Mouse (Mus musculus) stomach, embryonic 16.5 days (tissue): Measurements from ENCODE around the gene Fuk. TPM values are rescaled to one million over a fixed set of nuclear protein-coding genes. Genes with fewer than 3 reads are reported as not detected.

Source experiments
- ATAC-seq: fragments of 200-750 bp; cut with Nextera tagmentation; 2 replicates; pipeline ENCODE4 v1.8.0; 2017; ENCODE audit warnings: moderate number of reproducible peaks, moderate TSS enrichment; ENCODE audit not compliant: insufficient read depth, low FRiP score
- H3K27ac ChIP-seq: fragments of 300-500 bp; sonication (generic); 2 replicates; pipeline ENCODE4 v1.5.1; 2014; ENCODE audit warnings: low read length
- H3K27me3 ChIP-seq: fragments of 300-500 bp; sonication (generic); 2 replicates; pipeline ENCODE4 v1.6.1; 2014; ENCODE audit warnings: low read length, control low read depth, mixed read lengths; ENCODE audit not compliant: control insufficient read depth, insufficient read depth
- H3K36me3 ChIP-seq: fragments of 300-500 bp; sonication (generic); 2 replicates; pipeline ENCODE4 v1.6.1; 2014; ENCODE audit warnings: low read length; ENCODE audit not compliant: control insufficient read depth, insufficient read depth
- H3K4me1 ChIP-seq: fragments of 300-500 bp; sonication (generic); 2 replicates; pipeline ENCODE4 v1.6.1; 2014; ENCODE audit warnings: low read length, control low read depth, mixed read lengths; ENCODE audit not compliant: control insufficient read depth, insufficient read depth
- H3K4me2 ChIP-seq: fragments of 300-500 bp; sonication (generic); 2 replicates; pipeline ENCODE4 v1.6.1; 2014; ENCODE audit warnings: low read depth, low read length, mixed read lengths
- H3K4me3 ChIP-seq: fragments of 300-500 bp; sonication (generic); replicated peaks from 2 replicates; pipeline ENCODE4 v1.5.1; 2014; ENCODE audit warnings: mild to moderate bottlenecking, low read length
- H3K9ac ChIP-seq: fragments of 300-500 bp; sonication (generic); 2 replicates; pipeline ENCODE4 v1.6.1; 2014; ENCODE audit warnings: low read length
- H3K9me3 ChIP-seq: fragments of 300-500 bp; sonication (generic); replicated peaks from 2 replicates; pipeline ENCODE4 v1.6.1; 2016; ENCODE audit warnings: low read length, control low read depth; ENCODE audit not compliant: control insufficient read depth
- WGBS: fragments of 180-500 bp; shearing (Covaris S2); extraction: QIAGEN DNeasy Blood & Tissue Kit; methylation state at CpG from one replicate; pipeline ENCODE4 v1.1.7; 2014; 5-methylcytosine and 5-hydroxymethylcytosine counted together
- polyA plus RNA-seq: library from polyadenylated mRNA; unstranded; fragments of >200 nt; fragmentation: Nextera tagmentation; extraction: Ambion mirVana; gene quantifications from 2 replicates; pipeline ENCODE4 v1.2.1, GENCODE M21; 2015

The Fuk gene
- polyA plus RNA-seq, 1 experiment from 2014 or later: 12.2 TPM

DNA sequence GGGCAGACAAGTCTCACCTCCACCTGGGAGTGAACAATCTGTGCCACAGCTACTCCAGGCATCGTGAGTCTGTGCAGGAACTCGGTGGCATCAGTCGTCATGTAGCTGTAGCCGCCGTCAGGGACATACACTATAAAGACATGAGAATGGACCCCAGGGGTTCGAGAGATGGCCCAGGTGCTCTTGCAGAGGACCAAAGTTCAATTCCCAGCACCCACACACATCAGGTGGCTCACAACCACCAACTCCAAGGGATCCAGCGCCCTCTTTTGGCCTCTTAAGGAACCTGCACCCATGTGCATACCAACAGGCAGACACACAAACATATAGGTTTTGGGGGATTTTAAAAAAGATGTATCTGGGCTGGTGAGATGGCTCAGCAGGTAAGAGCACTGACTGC, 10.2 kb downstream of the Fuk start:
- H3K4me1 ChIP-seq: no peaks in the 10 kb centered on the region
- ATAC-seq: no peak
- no peak overlapping the region for H3K4me2 ChIP-seq
- no peak overlapping the region for H3K9ac ChIP-seq
- H3K27ac ChIP-seq: no peak overlapping the region
- no peak overlapping the region for H3K4me3 ChIP-seq
- H3K36me3 ChIP-seq: no peaks in the 10 kb centered on the region; the same call in 1 of the 2 replicates
- 90% methylated on average over 7 of the region's 7 CpGs for whole genome bisulfite sequencing
- no peaks in the 10 kb centered on the region for H3K9me3 ChIP-seq
- no peaks in the 10 kb centered on the region for H3K27me3 ChIP-seq

DNA sequence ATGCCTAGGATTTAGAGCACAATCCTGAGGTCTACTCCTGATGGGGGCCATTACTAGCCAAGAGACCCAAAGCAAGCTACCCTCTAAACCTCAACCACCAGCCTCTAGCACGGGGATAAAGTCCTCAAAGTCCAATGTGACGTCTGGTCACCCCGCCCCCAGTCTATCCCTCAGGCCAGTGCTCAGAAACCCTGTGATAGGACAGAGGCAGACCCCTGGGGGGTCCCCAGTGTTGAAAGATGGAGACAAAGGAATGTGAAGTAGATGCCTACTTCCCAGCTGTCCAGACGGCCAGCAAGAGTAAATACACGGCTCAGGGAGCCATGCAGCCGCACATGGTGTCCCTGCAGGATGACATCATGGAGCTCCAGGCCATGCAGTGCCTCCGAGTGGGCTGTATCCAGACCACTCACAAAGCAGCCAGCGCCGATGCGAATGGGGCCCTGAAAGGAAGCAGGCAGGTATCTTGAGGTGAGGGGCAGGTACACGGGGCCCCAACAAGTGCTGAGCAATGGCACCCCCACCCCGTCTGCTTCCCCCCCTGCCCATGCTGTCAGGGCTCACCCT, 12.3 kb downstream of the Fuk start:
- H3K4me1 ChIP-seq: no peaks in the 10 kb centered on the region
- H3K27ac ChIP-seq: no peak overlapping the region
- no peak overlapping the region for H3K4me3 ChIP-seq
- no peak overlapping the region for H3K4me2 ChIP-seq
- no peaks in the 10 kb centered on the region; the same call in 1 of the 2 replicates for H3K36me3 ChIP-seq
- H3K27me3 ChIP-seq: no peaks in the 10 kb centered on the region
- WGBS: 70% methylated on average over 12 of the region's 12 CpGs
- no peak overlapping the region for H3K9ac ChIP-seq
- no peak for ATAC-seq
- H3K9me3 ChIP-seq: no peaks in the 10 kb centered on the region

DNA sequence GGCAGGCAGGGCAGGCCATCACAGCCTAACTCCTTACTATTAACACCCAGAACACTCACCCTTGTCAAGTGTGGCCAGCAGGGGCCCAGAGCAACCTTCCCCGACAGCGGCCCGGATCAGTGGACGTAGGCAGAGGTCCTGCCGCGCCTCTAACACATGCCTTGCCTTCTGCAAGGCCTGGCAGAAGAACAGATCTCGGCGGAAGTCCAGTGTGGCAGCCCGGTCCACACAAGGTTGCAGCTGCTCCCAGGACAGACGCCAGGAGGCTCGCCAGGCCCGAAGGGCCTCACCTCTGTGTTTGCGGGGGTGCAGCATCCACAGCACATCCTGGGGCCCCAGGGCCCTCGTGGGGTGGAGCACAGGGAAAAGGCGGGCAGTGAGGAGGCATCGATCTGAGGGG, 13.4 kb downstream of the Fuk start:
- H3K36me3 ChIP-seq: no peaks in the 10 kb centered on the region; the same call in 1 of the 2 replicates
- no peak overlapping the region for H3K4me3 ChIP-seq
- ATAC-seq: no peak

DNA sequence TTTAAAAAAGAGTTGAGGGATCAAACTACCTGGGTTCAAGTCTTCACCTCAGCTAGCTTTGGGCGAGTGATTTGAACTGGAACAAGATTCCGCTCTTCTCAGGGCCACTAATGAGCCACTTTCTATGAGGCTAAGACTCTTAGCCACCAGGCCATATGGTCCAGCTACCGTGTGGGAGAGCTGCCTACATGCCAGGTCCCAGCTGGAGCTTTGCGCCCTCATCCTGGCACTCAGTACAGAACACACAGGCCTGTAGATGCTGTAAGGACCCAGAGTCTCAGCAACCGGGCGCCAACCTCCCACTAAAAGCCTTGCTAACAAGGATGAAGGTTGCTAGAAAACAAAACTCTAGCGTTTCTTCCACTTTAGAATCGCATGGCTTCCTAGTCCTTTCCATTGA, 13.8 kb downstream of the Fuk start:
- ATAC-seq: no peak
- no peaks in the 10 kb centered on the region; the same call in 1 of the 2 replicates for H3K36me3 ChIP-seq
- no peak overlapping the region for H3K27ac ChIP-seq
- no peak overlapping the region for H3K4me3 ChIP-seq
- no peaks in the 10 kb centered on the region for H3K4me1 ChIP-seq
- no peaks in the 10 kb centered on the region for H3K9me3 ChIP-seq
- H3K4me2 ChIP-seq: no peak overlapping the region
- no peak overlapping the region for H3K9ac ChIP-seq
- WGBS: 93% methylated on average over 8 of the region's 8 CpGs
- H3K27me3 ChIP-seq: no peaks in the 10 kb centered on the region

More for the DNA sequence above, 13.4 kb downstream of the Fuk start:
- no peaks in the 10 kb centered on the region for H3K27me3 ChIP-seq
- no peaks in the 10 kb centered on the region for H3K4me1 ChIP-seq
- no peaks in the 10 kb centered on the region for H3K9me3 ChIP-seq
- no peak overlapping the region for H3K4me2 ChIP-seq
- WGBS: 90% methylated on average over 16 of the region's 16 CpGs
- no peak overlapping the region for H3K9ac ChIP-seq
- no peak overlapping the region for H3K27ac ChIP-seq

DNA sequence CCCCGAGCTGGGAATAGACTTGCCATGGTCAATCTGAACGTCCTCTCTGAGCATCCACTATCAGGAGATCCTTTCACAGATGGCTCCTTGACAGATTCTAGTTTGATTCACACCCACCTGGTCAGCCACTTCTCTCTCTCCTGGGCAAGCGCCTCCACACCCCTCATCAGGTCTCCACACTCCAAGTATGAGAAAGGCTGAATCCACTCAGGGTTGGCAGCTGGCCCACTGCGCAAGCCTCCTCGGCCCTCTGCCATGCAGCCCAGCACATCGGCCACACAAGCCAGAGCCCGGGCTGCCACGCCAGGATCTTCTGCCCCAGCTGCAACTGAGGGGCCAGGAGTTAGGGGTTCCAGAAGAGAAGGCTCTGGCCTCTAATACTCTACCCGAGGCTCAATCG, 14.7 kb downstream of the Fuk start:
- Histone ChIP-seq H3K36me3 (no peaks in the 10 kb centered on the region; the same call in 1 of the 2 replicates), H3K4me1 (no peaks in the 10 kb centered on the region), H3K9me3 (no peaks in the 10 kb centered on the region), H3K27me3 (no peaks in the 10 kb centered on the region), H3K4me3 (no peak overlapping the region), H3K27ac (no peak overlapping the region), H3K9ac (no peak overlapping the region), H3K4me2 (no peak overlapping the region)
- ATAC-seq: no peak
- WGBS: 90% methylated on average over 10 of the region's 10 CpGs

DNA sequence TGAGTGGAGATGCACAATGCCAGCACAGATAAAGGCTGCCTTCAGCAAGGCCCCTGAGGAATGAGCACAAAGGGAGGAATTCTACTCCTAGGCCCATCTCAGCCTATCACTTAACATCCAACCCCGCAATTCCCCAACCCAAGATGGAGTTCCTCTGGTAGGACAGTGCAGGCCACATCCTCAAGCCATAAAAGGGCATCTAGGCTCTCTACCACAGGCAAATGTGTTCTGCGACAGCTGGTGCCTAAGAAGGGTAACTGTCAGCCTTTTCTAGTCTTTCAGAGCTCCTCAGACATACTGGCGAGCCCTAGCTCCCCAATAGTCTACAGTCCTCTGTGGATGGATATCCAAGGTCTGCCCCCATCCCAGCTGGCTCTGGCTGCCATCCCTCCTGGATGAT, 15.7 kb downstream of the Fuk start:
- 89% methylated on average over 3 of the region's 3 CpGs for WGBS
- peaks cover 2% of the 10 kb centered on the region; the same call in 1 of the 2 replicates for H3K36me3 ChIP-seq
- no peak for ATAC-seq

DNA sequence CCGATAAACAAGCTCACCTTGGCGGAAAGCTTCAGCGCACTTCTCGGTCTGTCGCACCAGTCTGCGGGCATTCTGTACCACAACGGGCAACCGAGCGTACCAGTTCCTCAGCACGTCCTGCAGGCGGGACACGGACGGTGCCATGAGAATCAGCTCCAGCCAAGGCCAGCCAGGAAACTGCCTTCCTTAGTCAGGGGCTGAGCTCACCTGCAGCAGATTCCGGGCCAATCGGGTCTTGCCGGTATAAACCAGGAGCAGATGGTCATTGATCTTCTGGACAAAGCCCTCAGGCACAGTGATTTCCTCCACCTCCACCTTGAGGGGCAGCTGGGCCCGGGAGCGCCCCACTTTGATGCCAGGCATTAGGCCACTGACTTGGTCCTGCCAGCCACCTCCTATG, 18.5 kb downstream of the Fuk start:
- Histone ChIP-seq H3K4me2 (no peak overlapping the region), H3K36me3 (peaks cover 12% of the 10 kb centered on the region), H3K9me3 (no peaks in the 10 kb centered on the region), H3K9ac (no peak overlapping the region), H3K4me3 (no peak overlapping the region), H3K4me1 (no peaks in the 10 kb centered on the region), H3K27me3 (no peaks in the 10 kb centered on the region), H3K27ac (no peak overlapping the region)
- 92% methylated on average over 18 of the region's 18 CpGs for WGBS
- ATAC-seq: no peak

More for the DNA sequence above, 15.7 kb downstream of the Fuk start:
- Histone ChIP-seq H3K9ac (no peak overlapping the region), H3K4me1 (no peaks in the 10 kb centered on the region), H3K4me3 (no peak overlapping the region), H3K27me3 (no peaks in the 10 kb centered on the region), H3K4me2 (no peak overlapping the region), H3K27ac (no peak overlapping the region), H3K9me3 (no peaks in the 10 kb centered on the region)

DNA sequence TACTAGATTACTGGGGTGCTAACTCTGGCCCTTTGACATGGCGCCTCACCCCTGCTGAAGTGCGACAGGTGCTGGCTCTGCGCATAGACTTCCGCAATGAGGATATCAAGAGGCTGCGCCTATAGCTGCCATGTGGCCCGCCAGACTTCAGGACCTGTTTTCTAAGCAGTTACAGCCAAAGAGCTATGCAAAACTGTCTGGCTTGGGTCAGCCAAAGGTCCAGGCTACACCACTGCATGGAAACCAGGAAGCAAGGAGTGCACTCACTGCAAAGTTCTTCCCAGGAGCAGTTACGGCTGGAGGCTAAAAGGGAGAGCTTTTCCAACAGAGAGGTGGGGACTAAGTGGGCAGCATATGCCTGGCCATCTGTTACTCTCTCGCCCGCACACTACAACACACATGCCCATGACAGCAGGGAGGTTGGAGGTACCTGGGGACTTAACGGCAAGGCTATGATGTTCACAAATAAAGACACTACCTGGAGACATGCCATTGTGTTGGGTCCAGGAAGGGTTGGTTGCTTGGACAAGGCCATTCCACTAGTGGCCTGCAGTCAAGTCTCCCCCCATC, 20.5 kb downstream of the Fuk start:
- 91% methylated on average over 10 of the region's 10 CpGs for WGBS
- Histone ChIP-seq H3K4me1 (no peaks in the 10 kb centered on the region), H3K4me2 (no peak overlapping the region), H3K4me3 (no peak overlapping the region), H3K9me3 (no peaks in the 10 kb centered on the region), H3K27ac (no peak overlapping the region), H3K27me3 (no peaks in the 10 kb centered on the region), H3K9ac (no peak overlapping the region), H3K36me3 (peaks cover 12% of the 10 kb centered on the region)
- ATAC-seq: no peak

DNA sequence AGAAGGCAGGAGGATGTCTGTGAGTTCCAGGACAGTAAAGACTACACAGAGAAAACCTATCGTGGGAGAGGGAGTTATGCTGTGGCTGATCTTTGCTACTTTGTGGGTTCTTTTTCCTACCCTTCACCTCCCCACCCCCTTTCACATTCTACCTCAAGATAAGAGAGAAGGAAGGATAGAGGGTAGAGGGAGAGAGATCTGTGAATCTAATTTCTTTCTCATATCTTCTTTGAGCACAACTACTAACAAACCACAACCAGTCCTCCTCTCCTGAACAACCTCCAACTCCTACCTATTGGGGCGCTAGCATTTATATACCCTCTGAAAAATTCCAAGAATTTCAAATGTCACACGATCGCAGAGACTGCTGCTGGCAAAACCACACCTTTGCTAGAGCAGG, 24.4 kb downstream of the Fuk start:
- no peaks in the 10 kb centered on the region for H3K27me3 ChIP-seq
- H3K9me3 ChIP-seq: no peaks in the 10 kb centered on the region
- H3K36me3 ChIP-seq: peaks cover 15% of the 10 kb centered on the region
- H3K9ac ChIP-seq: no peak overlapping the region
- H3K27ac ChIP-seq: no peak overlapping the region
- no peak overlapping the region for H3K4me2 ChIP-seq
- no peaks in the 10 kb centered on the region for H3K4me1 ChIP-seq
- 80% methylated on average over 4 of the region's 4 CpGs for WGBS
- H3K4me3 ChIP-seq: no peak overlapping the region
- no peak for ATAC-seq
